Mouse (Mus musculus): ENCODE results near the gene Robo1. TPM values are rescaled to one million over a fixed set of nuclear protein-coding genes. Genes with fewer than 3 reads are reported as not detected.

Robo1 gene
- polyA plus RNA-seq, 1 experiment from 2014 or later: 100 TPM

GRCm38 (mm10) chr16:73011313-73011712, 703.2 kb downstream of the Robo1 start:
- no peak overlapping the region for H3K9ac ChIP-seq (replicated peaks)
- ATAC-seq (ENCODE audit: low FRiP score, low read depth): no peak
- peaks cover 23% of the 10 kb centered on the region for H3K36me3 ChIP-seq
- H3K27me3 ChIP-seq: no peaks in the 10 kb centered on the region
- H3K4me2 ChIP-seq (replicated peaks): no peak overlapping the region
- H3K4me3 ChIP-seq: no peak overlapping the region
- peaks cover 5% of the 10 kb centered on the region; the same call in 1 of the 2 replicates for H3K4me1 ChIP-seq
- no peaks in the 10 kb centered on the region for H3K9me3 ChIP-seq
- 74% methylated on average over 7 of the region's 7 CpGs for WGBS
- no peak overlapping the region for H3K27ac ChIP-seq (replicated peaks)

GRCm38 (mm10) chr16:73012926-73013325, 704.8 kb downstream of the Robo1 start:
- 93% methylated on average over 11 of the region's 11 CpGs for WGBS
- no peak overlapping the region for H3K4me2 ChIP-seq (replicated peaks)
- no peaks in the 10 kb centered on the region for H3K9me3 ChIP-seq
- H3K27ac ChIP-seq (replicated peaks): no peak overlapping the region
- no peak overlapping the region for H3K4me3 ChIP-seq
- peaks cover 29% of the 10 kb centered on the region for H3K36me3 ChIP-seq
- H3K4me1 ChIP-seq: no peaks in the 10 kb centered on the region
- 0 out of 2 replicates have a peak, but pooled peaks have one; percentile 8 for ATAC-seq (ENCODE audit: low FRiP score, low read depth)
- no peaks in the 10 kb centered on the region for H3K27me3 ChIP-seq
- H3K9ac ChIP-seq (replicated peaks): no peak overlapping the region

- Histone ChIP-seq H3K4me3 (no peak overlapping the region), H3K9me3 (no peaks in the 10 kb centered on the region), H3K36me3 (peaks cover 25% of the 10 kb centered on the region), H3K4me2 (replicated peaks) (no peak overlapping the region), H3K4me1 (no peaks in the 10 kb centered on the region), H3K27ac (replicated peaks) (no peak overlapping the region), H3K27me3 (no peaks in the 10 kb centered on the region), H3K9ac (replicated peaks) (no peak overlapping the region)
- no peak for ATAC-seq (ENCODE audit: low FRiP score, low read depth)
- WGBS: 79% methylated on average over 8 of the region's 8 CpGs
Observed at GRCm38 (mm10) chr16:73014544-73014943, 706.4 kb downstream of the Robo1 start.

- no peak for ATAC-seq (ENCODE audit: low FRiP score, low read depth)
- Histone ChIP-seq H3K4me1 (no peaks in the 10 kb centered on the region), H3K4me3 (no peak overlapping the region), H3K4me2 (replicated peaks) (no peak overlapping the region), H3K27me3 (no peaks in the 10 kb centered on the region), H3K9me3 (no peaks in the 10 kb centered on the region), H3K9ac (replicated peaks) (no peak overlapping the region), H3K27ac (replicated peaks) (no peak overlapping the region), H3K36me3 (peaks cover 14% of the 10 kb centered on the region)
- 86% methylated on average over 4 of the region's 4 CpGs for WGBS
Observed at GRCm38 (mm10) chr16:73015976-73016375, 707.9 kb downstream of the Robo1 start.

GRCm38 (mm10) chr16:73016801-73017200, 708.7 kb downstream of the Robo1 start:
- Histone ChIP-seq H3K9me3 (no peaks in the 10 kb centered on the region), H3K27ac (replicated peaks) (no peak overlapping the region), H3K27me3 (no peaks in the 10 kb centered on the region), H3K4me2 (replicated peaks) (no peak overlapping the region), H3K4me3 (no peak overlapping the region), H3K36me3 (peaks cover 14% of the 10 kb centered on the region), H3K4me1 (no peaks in the 10 kb centered on the region), H3K9ac (replicated peaks) (no peak overlapping the region)
- 78% methylated on average over 7 of the region's 7 CpGs for WGBS
- no peak for ATAC-seq (ENCODE audit: low FRiP score, low read depth)

GRCm38 (mm10) chr16:73024326-73024725, 716.2 kb downstream of the Robo1 start:
- Histone ChIP-seq H3K9me3 (no peaks in the 10 kb centered on the region), H3K9ac (replicated peaks) (no peak overlapping the region), H3K27ac (replicated peaks) (no peak overlapping the region), H3K27me3 (no peaks in the 10 kb centered on the region), H3K4me1 (no peaks in the 10 kb centered on the region), H3K4me2 (replicated peaks) (no peak overlapping the region), H3K36me3 (peaks cover 15% of the 10 kb centered on the region; the same call in 1 of the 2 replicates), H3K4me3 (no peak overlapping the region)
- ATAC-seq (ENCODE audit: low FRiP score, low read depth): no peak
- 96% methylated on average over 13 of the region's 13 CpGs for WGBS

GRCm38 (mm10) chr16:73027692-73028091, 719.6 kb downstream of the Robo1 start:
- 87% methylated on average over 14 of the region's 14 CpGs for WGBS
- no peak for ATAC-seq (ENCODE audit: low FRiP score, low read depth)
- Histone ChIP-seq H3K4me3 (no peak overlapping the region), H3K9ac (replicated peaks) (no peak overlapping the region), H3K27me3 (no peaks in the 10 kb centered on the region), H3K4me1 (no peaks in the 10 kb centered on the region), H3K4me2 (replicated peaks) (no peak overlapping the region), H3K36me3 (peaks cover 15% of the 10 kb centered on the region; the same call in 1 of the 2 replicates), H3K27ac (replicated peaks) (no peak overlapping the region; the same call in 1 of the 2 replicates), H3K9me3 (no peaks in the 10 kb centered on the region)

- H3K27ac ChIP-seq (replicated peaks): no peak overlapping the region
- H3K9me3 ChIP-seq: no peaks in the 10 kb centered on the region
- H3K4me1 ChIP-seq: no peaks in the 10 kb centered on the region
- no peak overlapping the region for H3K4me3 ChIP-seq
- no peak for ATAC-seq (ENCODE audit: low FRiP score, low read depth)
- peaks cover 6% of the 10 kb centered on the region for H3K36me3 ChIP-seq
- H3K4me2 ChIP-seq (replicated peaks): no peak overlapping the region
- 69% methylated on average over 4 of the region's 4 CpGs for WGBS
- H3K27me3 ChIP-seq: no peaks in the 10 kb centered on the region
- H3K9ac ChIP-seq (replicated peaks): no peak overlapping the region
Observed at GRCm38 (mm10) chr16:73030999-73031398, 722.9 kb downstream of the Robo1 start.

GRCm38 (mm10) chr16:73035210-73035985, 727.3 kb downstream of the Robo1 start:
- WGBS: 86% methylated on average over 20 of the region's 20 CpGs
- no peak for ATAC-seq (ENCODE audit: low FRiP score, low read depth)
- H3K4me2 ChIP-seq (replicated peaks): no peak overlapping the region
- no peak overlapping the region for H3K9ac ChIP-seq (replicated peaks)
- peaks cover 28% of the 10 kb centered on the region for H3K36me3 ChIP-seq
- no peaks in the 10 kb centered on the region for H3K4me1 ChIP-seq
- no peak overlapping the region for H3K4me3 ChIP-seq
- H3K9me3 ChIP-seq: no peaks in the 10 kb centered on the region
- H3K27me3 ChIP-seq: no peaks in the 10 kb centered on the region
- no peak overlapping the region for H3K27ac ChIP-seq (replicated peaks)

GRCm38 (mm10) chr16:73038552-73038951, 730.4 kb downstream of the Robo1 start:
- Histone ChIP-seq H3K27ac (replicated peaks) (no peak overlapping the region), H3K4me1 (no peaks in the 10 kb centered on the region), H3K4me2 (replicated peaks) (no peak overlapping the region), H3K9me3 (no peaks in the 10 kb centered on the region), H3K36me3 (peaks cover 51% of the 10 kb centered on the region), H3K27me3 (no peaks in the 10 kb centered on the region), H3K4me3 (no peak overlapping the region), H3K9ac (replicated peaks) (no peak overlapping the region)
- WGBS: 48% methylated on average over 7 of the region's 7 CpGs
- no peak for ATAC-seq (ENCODE audit: low FRiP score, low read depth)

- no peaks in the 10 kb centered on the region for H3K9me3 ChIP-seq
- H3K27ac ChIP-seq (replicated peaks): no peak overlapping the region
- no peak overlapping the region for H3K9ac ChIP-seq (replicated peaks)
- no peaks in the 10 kb centered on the region for H3K4me1 ChIP-seq
- no peaks in the 10 kb centered on the region for H3K36me3 ChIP-seq
- H3K4me3 ChIP-seq: no peak overlapping the region
- ATAC-seq (ENCODE audit: low FRiP score, low read depth): no peak
- no peaks in the 10 kb centered on the region for H3K27me3 ChIP-seq
- 95% methylated on average over 3 of the region's 3 CpGs for WGBS
- no peak overlapping the region for H3K4me2 ChIP-seq (replicated peaks)
Observed at GRCm38 (mm10) chr16:73062461-73062860, 754.4 kb downstream of the Robo1 start.

GRCm38 (mm10) chr16:73067782-73068181, 759.7 kb downstream of the Robo1 start:
- ATAC-seq (ENCODE audit: low FRiP score, low read depth): no peak
- H3K36me3 ChIP-seq: no peaks in the 10 kb centered on the region
- H3K9me3 ChIP-seq: no peaks in the 10 kb centered on the region
- H3K27ac ChIP-seq (replicated peaks): no peak overlapping the region
- no peak overlapping the region for H3K9ac ChIP-seq (replicated peaks)
- no peaks in the 10 kb centered on the region for H3K4me1 ChIP-seq
- H3K4me3 ChIP-seq: no peak overlapping the region
- no peaks in the 10 kb centered on the region for H3K27me3 ChIP-seq
- no peak overlapping the region for H3K4me2 ChIP-seq (replicated peaks)
- 91% methylated on average over 7 of the region's 7 CpGs for WGBS

All from midbrain, embryonic 12.5 days (tissue).